Mouse (Mus musculus): Measurements from ENCODE around the gene Chac1. TPM values are rescaled to one million over a fixed set of nuclear protein-coding genes. Genes with fewer than 3 reads are reported as not detected.

The Chac1 gene
- polyA plus RNA-seq, 1 experiment: 3.1 TPM

DNA sequence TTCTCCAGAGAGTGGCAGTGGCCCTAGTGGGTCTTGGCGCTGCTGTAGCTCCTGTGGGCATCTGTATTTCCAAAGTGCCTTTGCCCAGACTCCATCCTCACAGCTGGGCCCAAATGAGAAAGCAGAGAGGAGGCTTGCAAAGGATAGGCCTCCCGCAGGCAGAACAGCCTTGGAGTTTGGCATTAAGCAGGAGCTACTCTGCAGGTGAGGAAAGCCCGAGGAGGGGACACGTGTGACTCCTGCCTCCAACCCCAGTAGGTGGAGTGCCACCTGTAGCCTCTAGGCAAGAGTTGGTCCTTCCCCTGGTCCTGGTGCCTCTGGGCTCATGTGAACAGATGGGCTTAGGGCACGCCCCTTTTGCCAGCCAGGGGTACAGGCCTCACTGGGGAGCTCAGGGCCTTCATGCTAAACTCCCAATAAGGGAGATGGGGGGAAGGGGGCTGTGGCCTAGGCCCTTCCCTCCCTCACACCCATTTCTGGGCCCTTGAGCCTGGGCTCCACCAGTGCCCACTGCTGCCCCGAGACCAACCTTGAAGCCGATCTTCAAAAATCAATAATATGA lies 16.0 kb upstream of the Chac1 start:
- no peak for TF ChIP-seq GATA1 (IDR thresholded peaks at IDR 0.05; ENCODE audit: low read length)
- no peak for TF ChIP-seq TAL1 (IDR thresholded peaks at IDR 0.05; ENCODE audit: low read length)
- peaks cover 46% of the 10 kb centered on the region for H3K27me3 ChIP-seq (ENCODE audit: control insufficient read depth)
- H3K36me3 ChIP-seq (ENCODE audit: control insufficient read depth): no peaks in the 10 kb centered on the region
- H3K4me3 ChIP-seq (replicated peaks): no peak overlapping the region
- H3K4me1 ChIP-seq (ENCODE audit: control insufficient read depth): peaks cover 21% of the 10 kb centered on the region
- H3K9me3 ChIP-seq (ENCODE audit: control insufficient read depth, low read length): no peaks in the 10 kb centered on the region

DNA sequence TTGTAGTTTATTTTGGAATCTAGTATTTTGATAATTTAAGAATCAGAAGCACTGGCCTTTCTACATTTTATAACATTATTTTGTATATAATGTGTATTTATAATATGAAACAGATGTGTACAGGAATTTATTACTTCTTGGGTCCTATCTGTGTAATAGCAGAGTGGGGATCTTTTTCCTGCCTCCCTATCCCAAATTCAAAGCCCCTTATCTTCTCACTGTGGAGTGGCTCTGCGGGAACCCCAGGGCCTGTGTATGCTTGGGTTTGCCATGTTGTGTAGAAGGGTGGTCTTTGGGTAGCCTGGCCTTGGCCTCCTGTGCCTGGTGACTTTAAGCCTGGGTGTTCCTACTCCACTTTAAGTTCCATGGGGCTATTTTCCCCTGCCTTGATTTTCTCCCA lies 15.5 kb upstream of the Chac1 start:
- Histone ChIP-seq H3K4me1 (ENCODE audit: control insufficient read depth) (peaks cover 21% of the 10 kb centered on the region), H3K36me3 (ENCODE audit: control insufficient read depth) (no peaks in the 10 kb centered on the region), H3K27me3 (ENCODE audit: control insufficient read depth) (peaks cover 43% of the 10 kb centered on the region), H3K9me3 (ENCODE audit: control insufficient read depth, low read length) (no peaks in the 10 kb centered on the region), H3K4me3 (replicated peaks) (no peak overlapping the region)
- TF ChIP-seq GATA1 (IDR thresholded peaks at IDR 0.05; ENCODE audit: low read length) (no peak), TAL1 (IDR thresholded peaks at IDR 0.05; ENCODE audit: low read length) (no peak)

DNA sequence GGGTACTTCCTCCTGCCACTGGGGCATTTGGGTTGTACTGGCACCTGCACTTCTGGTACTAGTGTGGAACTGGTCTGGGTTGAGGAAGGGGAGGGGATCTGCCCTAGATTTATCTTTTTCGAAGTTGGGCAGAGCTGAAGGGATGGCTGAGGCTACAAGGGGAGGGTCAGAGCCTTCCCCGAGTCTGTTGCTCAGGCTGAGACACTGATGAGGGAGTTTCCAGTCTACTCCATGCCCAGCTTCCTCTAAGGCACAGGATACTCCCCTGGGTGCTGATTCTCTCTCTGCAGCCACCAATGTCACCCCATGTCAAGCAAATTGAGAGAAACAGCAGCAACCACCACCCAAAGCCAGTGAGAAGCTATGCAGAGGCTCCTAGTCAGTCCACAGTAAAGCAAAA lies 15.0 kb upstream of the Chac1 start:
- TF ChIP-seq GATA1 (IDR thresholded peaks at IDR 0.05; ENCODE audit: low read length): no peak
- no peak for TF ChIP-seq TAL1 (IDR thresholded peaks at IDR 0.05; ENCODE audit: low read length)
- peaks cover 21% of the 10 kb centered on the region for H3K4me1 ChIP-seq (ENCODE audit: control insufficient read depth)
- peaks cover 38% of the 10 kb centered on the region for H3K27me3 ChIP-seq (ENCODE audit: control insufficient read depth)
- no peaks in the 10 kb centered on the region for H3K9me3 ChIP-seq (ENCODE audit: control insufficient read depth, low read length)
- H3K36me3 ChIP-seq (ENCODE audit: control insufficient read depth): no peaks in the 10 kb centered on the region
- H3K4me3 ChIP-seq (replicated peaks): no peak overlapping the region

DNA sequence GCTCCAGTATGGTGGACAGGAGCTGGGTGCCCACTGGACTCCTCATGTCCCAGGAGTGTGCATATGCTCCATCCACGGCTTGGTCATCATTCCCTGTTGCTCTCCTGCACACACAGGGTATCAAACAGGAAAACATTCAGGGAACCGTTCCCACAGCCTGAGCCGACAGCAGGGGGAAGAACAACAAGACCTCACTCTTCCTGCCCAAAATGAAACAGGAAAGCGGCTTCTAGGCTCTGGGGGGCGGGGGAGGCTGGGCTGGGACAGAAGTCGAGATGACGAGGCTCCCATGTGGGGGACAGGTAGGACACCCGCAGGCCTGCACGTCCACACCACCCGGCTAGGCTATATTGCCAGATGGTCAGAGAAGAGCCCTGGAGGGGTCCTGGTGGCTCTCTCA lies 14.6 kb upstream of the Chac1 start:
- H3K9me3 ChIP-seq (ENCODE audit: control insufficient read depth, low read length): no peaks in the 10 kb centered on the region
- no peaks in the 10 kb centered on the region for H3K36me3 ChIP-seq (ENCODE audit: control insufficient read depth)
- peaks cover 33% of the 10 kb centered on the region for H3K27me3 ChIP-seq (ENCODE audit: control insufficient read depth)
- H3K4me1 ChIP-seq (ENCODE audit: control insufficient read depth): peaks cover 21% of the 10 kb centered on the region
- H3K4me3 ChIP-seq (replicated peaks): no peak overlapping the region
- TF ChIP-seq TAL1 (IDR thresholded peaks at IDR 0.05; ENCODE audit: low read length) (no peak), GATA1 (IDR thresholded peaks at IDR 0.05; ENCODE audit: low read length) (no peak)

DNA sequence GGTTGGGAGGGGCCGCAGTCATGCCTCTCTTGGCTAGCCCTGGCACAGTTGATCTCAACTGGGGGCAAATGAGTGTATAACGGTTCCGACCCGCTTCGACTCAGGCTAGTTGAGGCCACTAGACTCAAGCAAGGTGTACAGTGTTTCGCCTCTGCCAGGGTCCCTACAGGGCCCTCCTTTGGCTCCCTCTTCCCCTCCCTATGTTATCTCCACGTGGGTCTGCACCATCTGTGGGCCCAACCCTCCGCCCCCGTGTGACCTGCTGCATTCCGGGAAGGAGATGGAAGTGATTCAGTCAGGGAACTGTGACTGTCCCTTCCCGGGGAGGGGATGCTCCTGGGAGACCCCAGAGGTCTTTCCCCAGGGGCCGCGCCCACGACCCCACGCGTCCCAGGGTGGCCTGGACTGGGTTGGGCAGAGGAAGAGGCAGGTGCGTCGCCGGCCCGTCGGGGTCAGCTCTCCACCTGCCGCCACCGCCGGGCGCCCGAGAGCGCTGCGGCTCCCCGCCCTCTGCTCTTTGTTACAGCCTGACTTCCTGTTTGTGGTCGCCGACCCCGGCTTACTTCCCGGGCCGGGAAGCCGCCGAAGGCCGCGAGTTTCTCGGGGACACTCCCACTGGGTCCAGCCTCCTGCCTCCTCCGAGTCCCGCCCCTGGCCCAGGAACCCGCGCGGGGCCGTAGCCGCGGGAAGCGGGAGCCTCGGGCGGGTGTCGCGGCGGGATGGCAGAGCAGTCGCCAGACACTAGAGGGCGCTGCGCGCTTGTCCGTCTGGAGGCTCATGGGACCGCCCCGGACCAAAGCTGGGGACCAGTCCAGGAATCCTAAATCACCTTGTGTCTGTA lies 13.4 kb upstream of the Chac1 start:
- peak overlapping the region; percentile 65 for H3K4me3 ChIP-seq (replicated peaks)
- TF ChIP-seq GATA1 (IDR thresholded peaks at IDR 0.05; ENCODE audit: low read length) (no peak), TAL1 (IDR thresholded peaks at IDR 0.05; ENCODE audit: low read length) (no peak)
- no peaks in the 10 kb centered on the region for H3K36me3 ChIP-seq (ENCODE audit: control insufficient read depth)
- peaks cover 21% of the 10 kb centered on the region for H3K27me3 ChIP-seq (ENCODE audit: control insufficient read depth)
- peaks cover 21% of the 10 kb centered on the region for H3K4me1 ChIP-seq (ENCODE audit: control insufficient read depth)
- no peaks in the 10 kb centered on the region for H3K9me3 ChIP-seq (ENCODE audit: control insufficient read depth, low read length)

DNA sequence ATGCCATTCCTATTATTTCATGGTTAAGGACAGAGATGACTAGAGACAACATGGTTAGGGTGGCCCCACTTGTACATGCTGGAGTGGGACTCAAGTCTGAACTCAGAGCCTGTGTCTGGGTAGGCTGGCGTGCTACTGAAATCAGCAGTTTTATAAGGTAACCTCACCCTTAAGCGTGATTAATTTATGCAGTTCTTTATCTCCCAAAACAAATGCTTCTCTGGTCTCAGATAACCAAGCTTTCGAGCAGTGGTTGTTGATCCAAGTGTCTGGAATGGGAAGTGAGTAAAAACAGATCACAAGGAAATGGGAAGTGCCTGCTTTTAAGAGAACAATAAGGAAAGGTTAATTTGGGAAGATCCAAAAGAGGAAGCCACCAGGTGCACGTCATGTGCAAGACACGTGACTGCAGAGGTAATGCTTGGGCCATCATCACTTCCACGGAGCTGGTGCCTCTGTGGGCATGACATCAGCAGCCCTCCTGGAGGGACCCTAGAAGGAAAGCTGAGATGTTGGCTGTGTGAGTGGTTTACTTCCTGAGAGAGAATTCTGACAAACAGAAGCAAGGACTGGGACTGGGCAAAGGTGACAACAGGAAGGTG lies 6.4 kb upstream of the Chac1 start:
- Histone ChIP-seq H3K9me3 (ENCODE audit: control insufficient read depth, low read length) (no peaks in the 10 kb centered on the region), H3K27me3 (ENCODE audit: control insufficient read depth) (peaks cover 8% of the 10 kb centered on the region), H3K4me3 (replicated peaks) (no peak overlapping the region), H3K4me1 (ENCODE audit: control insufficient read depth) (no peaks in the 10 kb centered on the region), H3K36me3 (ENCODE audit: control insufficient read depth) (no peaks in the 10 kb centered on the region)
- no peak for TF ChIP-seq TAL1 (IDR thresholded peaks at IDR 0.05; ENCODE audit: low read length)
- TF ChIP-seq GATA1 (IDR thresholded peaks at IDR 0.05; ENCODE audit: low read length): no peak

DNA sequence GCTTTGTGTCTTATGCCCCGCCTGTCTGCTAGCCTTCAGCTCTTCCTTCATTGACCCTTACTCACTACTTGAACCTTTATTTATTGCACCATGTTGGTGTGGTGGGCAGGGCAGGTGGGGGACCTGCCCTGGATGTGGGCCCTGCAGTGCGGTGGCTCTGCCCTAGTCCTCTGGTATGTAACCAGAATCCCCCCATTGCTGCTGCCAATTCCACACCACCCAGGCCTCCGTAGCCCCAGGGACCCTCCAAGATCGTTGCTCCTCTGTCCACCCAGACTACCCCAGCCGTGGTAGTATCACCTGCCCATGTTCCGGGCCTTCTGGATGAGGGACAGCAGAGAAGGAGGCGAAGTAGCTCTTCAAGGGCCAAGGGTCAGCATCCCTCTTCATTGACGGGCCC lies 2.7 kb downstream of the Chac1 start:
- Histone ChIP-seq H3K4me1 (ENCODE audit: control insufficient read depth) (peaks cover 23% of the 10 kb centered on the region), H3K36me3 (ENCODE audit: control insufficient read depth) (peaks cover 17% of the 10 kb centered on the region), H3K27me3 (ENCODE audit: control insufficient read depth) (peaks cover 34% of the 10 kb centered on the region), H3K4me3 (replicated peaks) (no peak overlapping the region), H3K9me3 (ENCODE audit: control insufficient read depth, low read length) (no peaks in the 10 kb centered on the region)
- TF ChIP-seq GATA1 (IDR thresholded peaks at IDR 0.05; ENCODE audit: low read length): no peak

DNA sequence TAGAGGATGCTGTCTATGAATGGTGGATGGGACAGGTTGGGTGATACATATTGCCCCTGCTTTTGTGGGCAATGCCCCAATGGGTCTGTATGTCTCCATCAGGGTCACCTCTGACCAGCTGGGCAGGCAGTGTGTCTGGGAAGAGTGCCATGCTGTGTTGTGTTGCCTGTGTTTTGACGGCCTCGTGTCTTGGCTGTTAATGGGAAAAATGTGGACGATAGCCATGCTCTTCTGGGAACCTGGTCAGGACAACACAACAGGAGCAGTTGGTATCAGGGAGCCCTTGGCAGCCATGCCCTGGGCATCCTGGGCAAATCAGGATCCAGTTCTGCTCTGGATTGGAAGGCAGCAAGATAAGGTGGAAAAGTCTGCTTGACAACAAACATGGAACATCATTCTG lies 4.1 kb downstream of the Chac1 start:
- no peak for TF ChIP-seq TAL1 (IDR thresholded peaks at IDR 0.05; ENCODE audit: low read length)
- no peak for TF ChIP-seq GATA1 (IDR thresholded peaks at IDR 0.05; ENCODE audit: low read length)
- Histone ChIP-seq H3K36me3 (ENCODE audit: control insufficient read depth) (peaks cover 17% of the 10 kb centered on the region), H3K4me1 (ENCODE audit: control insufficient read depth) (peaks cover 22% of the 10 kb centered on the region), H3K9me3 (ENCODE audit: control insufficient read depth, low read length) (no peaks in the 10 kb centered on the region), H3K4me3 (replicated peaks) (no peak overlapping the region), H3K27me3 (ENCODE audit: control insufficient read depth) (peaks cover 33% of the 10 kb centered on the region)

DNA sequence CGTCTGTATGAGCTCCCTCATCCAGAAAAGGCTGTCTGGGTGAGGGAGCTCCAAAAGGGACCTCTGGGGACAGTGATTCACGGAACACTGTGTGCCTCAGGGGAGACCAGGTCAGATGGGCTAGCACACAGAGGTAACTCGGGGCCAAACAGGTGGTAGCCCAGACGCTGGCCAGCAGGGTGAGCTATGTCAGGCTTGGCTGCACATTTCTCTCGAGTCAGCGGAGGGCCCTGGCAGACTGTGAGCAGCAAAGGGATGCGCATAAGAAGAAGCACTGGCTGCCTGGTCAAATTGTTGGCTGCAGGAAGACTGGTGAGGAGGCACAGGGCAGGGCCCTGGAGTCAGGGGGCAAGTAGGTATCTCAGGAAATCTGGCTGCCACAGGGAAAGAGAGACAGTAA lies 4.6 kb downstream of the Chac1 start:
- peaks cover 16% of the 10 kb centered on the region for H3K4me1 ChIP-seq (ENCODE audit: control insufficient read depth)
- TF ChIP-seq TAL1 (IDR thresholded peaks at IDR 0.05; ENCODE audit: low read length) (no peak), GATA1 (IDR thresholded peaks at IDR 0.05; ENCODE audit: low read length) (no peak)
- peaks cover 28% of the 10 kb centered on the region for H3K27me3 ChIP-seq (ENCODE audit: control insufficient read depth)

More for the DNA sequence above, 4.6 kb downstream of the Chac1 start:
- no peak overlapping the region for H3K4me3 ChIP-seq (replicated peaks)
- H3K9me3 ChIP-seq (ENCODE audit: control insufficient read depth, low read length): no peaks in the 10 kb centered on the region
- peaks cover 17% of the 10 kb centered on the region for H3K36me3 ChIP-seq (ENCODE audit: control insufficient read depth)

Measured in erythroblast, embryonic 14.5 days (primary cell).